Mouse (Mus musculus) gastrocnemius, adult 2 months (tissue): ENCODE results near the gene Lrrc8c. TPM values are rescaled to one million over a fixed set of nuclear protein-coding genes. Genes with fewer than 3 reads are reported as not detected.

ENCODE experiments used
- DNase-seq: peaks from one replicate; pipeline ENCODE4 v3.0.0; 2022
- H3K27ac ChIP-seq: fragments of 200-600 bp; 2 replicates; pipeline ENCODE4 v1.8.1; 2022; ENCODE audit warnings: mild to moderate bottlenecking
- H3K4me3 ChIP-seq: fragments of 200-600 bp; 2 replicates; pipeline ENCODE4 v1.8.1; 2022; ENCODE audit warnings: mild to moderate bottlenecking, moderate library complexity
- CTCF ChIP-seq: fragments of 200-600 bp; IDR thresholded peaks from 2 replicates; pipeline ENCODE4 v1.8.1; 2022; ENCODE audit warnings: antibody characterized with exemption, mild to moderate bottlenecking, moderate library complexity
- intact Hi-C: fragments of 180-260 bp; cut with DNase I; formaldehyde crosslinking; loops from one replicate; pipeline ENCODE4 v1.15.1; 2025
- total RNA-seq, 2 experiments: library from RNA; stranded (reverse); gene quantifications; 2 replicates each; pipeline ENCODE4 v1.2.3; 2021

Lrrc8c gene
- total RNA-seq, 2 experiments from 2014 or later: 8.1 to 17.0 TPM

GRCm38 (mm10) chr5:105494246-105494917 lies 24.8 kb upstream of the Lrrc8c start:
- intact Hi-C loops: loop anchor here (10.0 kb wide), 1 partner anchor 380 kb away; the partner anchor contains the start of gene Zfp326
- H3K4me3 ChIP-seq: no peak overlapping the region
- no peak for TF ChIP-seq CTCF
- H3K27ac ChIP-seq: 0 out of 2 replicates have a peak overlapping the region, but pooled peaks have one; percentile 20
- DNase-seq: no peak

- peak; percentile 69 for TF ChIP-seq CTCF
- Histone ChIP-seq H3K4me3 (peak overlapping the region; percentile 65), H3K27ac (peak overlapping the region; percentile 55)
- intact Hi-C loops: loop anchor here (5.0 to 10.0 kb wide), 2 partner anchors 88 to 380 kb away; partner anchors contain the start of gene Zfp326
- DNase-seq: peak; percentile 86
These were observed 24.0 kb upstream of the Lrrc8c start for GRCm38 (mm10) chr5:105494918-105495901.

- no peak overlapping the region for H3K4me3 ChIP-seq
- DNase-seq: no peak
- TF ChIP-seq CTCF: no peak
- H3K27ac ChIP-seq: no peak overlapping the region
- intact Hi-C loops: loop anchor here (5.0 to 10.0 kb wide), 2 partner anchors 89 to 379 kb away; partner anchors contain the start of gene Zfp326
These were observed 23.1 kb upstream of the Lrrc8c start for GRCm38 (mm10) chr5:105496133-105496532.

GRCm38 (mm10) chr5:105496586-105496985 lies 22.6 kb upstream of the Lrrc8c start:
- DNase-seq: no peak
- Histone ChIP-seq H3K27ac (no peak overlapping the region), H3K4me3 (no peak overlapping the region)
- intact Hi-C loops: loop anchor here (5.0 to 10.0 kb wide), 2 partner anchors 89 to 378 kb away; partner anchors contain the start of gene Zfp326
- TF ChIP-seq CTCF: no peak

- no peak overlapping the region for H3K4me3 ChIP-seq
- no peak for DNase-seq
- H3K27ac ChIP-seq: peak overlapping the region; percentile 28; the same call in 1 of the 2 replicates
- TF ChIP-seq CTCF: no peak
- intact Hi-C loops: loop anchor here (5.0 to 10.0 kb wide), 2 partner anchors 91 to 376 kb away; partner anchors contain the start of gene Zfp326
These were observed 20.7 kb upstream of the Lrrc8c start for GRCm38 (mm10) chr5:105498429-105499000.

GRCm38 (mm10) chr5:105499396-105499795 lies 19.8 kb upstream of the Lrrc8c start:
- no peak overlapping the region for H3K4me3 ChIP-seq
- H3K27ac ChIP-seq: no peak overlapping the region
- intact Hi-C loops: loop anchor here (5.0 to 10.0 kb wide), 2 partner anchors 92 to 375 kb away; partner anchors contain the start of gene Zfp326
- DNase-seq: no peak
- no peak for TF ChIP-seq CTCF

GRCm38 (mm10) chr5:105500132-105501121 lies 18.8 kb upstream of the Lrrc8c start:
- Histone ChIP-seq H3K27ac (no peak overlapping the region), H3K4me3 (no peak overlapping the region)
- DNase-seq: no peak
- TF ChIP-seq CTCF: peak; percentile 4; the same call in 1 of the 2 replicates
- intact Hi-C loops: no loop called here

- DNase-seq: no peak
- no peak for TF ChIP-seq CTCF
- intact Hi-C loops: no loop called here
- H3K27ac ChIP-seq: no peak overlapping the region
- H3K4me3 ChIP-seq: no peak overlapping the region
These were observed 18.1 kb upstream of the Lrrc8c start for GRCm38 (mm10) chr5:105501136-105501535.

- no peak overlapping the region for H3K27ac ChIP-seq
- TF ChIP-seq CTCF: no peak
- DNase-seq: no peak
- H3K4me3 ChIP-seq: no peak overlapping the region
- intact Hi-C loops: no loop called here
These were observed 10.4 kb upstream of the Lrrc8c start for GRCm38 (mm10) chr5:105508813-105509212.

GRCm38 (mm10) chr5:105512297-105512696 lies 6.9 kb upstream of the Lrrc8c start:
- Histone ChIP-seq H3K4me3 (no peak overlapping the region), H3K27ac (no peak overlapping the region)
- intact Hi-C loops: loop anchor here (5.0 kb wide), 1 partner anchor 355 kb away; no protein-coding TSS in a partner anchor
- no peak for DNase-seq
- no peak for TF ChIP-seq CTCF

- intact Hi-C loops: no loop called here
- no peak for TF ChIP-seq CTCF
- no peak for DNase-seq
These were observed 3.7 kb upstream of the Lrrc8c start for GRCm38 (mm10) chr5:105515532-105515931.

More at GRCm38 (mm10) chr5:105515532-105515931, 3.7 kb upstream of the Lrrc8c start:
- H3K27ac ChIP-seq: no peak overlapping the region
- H3K4me3 ChIP-seq: no peak overlapping the region
